Mouse (Mus musculus) left cerebral cortex, postnatal 4 days (tissue): ENCODE measurements around the gene Golga2. TPM values are rescaled to one million over a fixed set of nuclear protein-coding genes. Genes with fewer than 3 reads are reported as not detected.

Experiments
- DNase-seq: peaks from one replicate; pipeline ENCODE4 v3.0.0-alpha.2; 2022
- intact Hi-C: fragments of 180-260 bp; cut with DNase I; formaldehyde crosslinking; loops from one replicate; pipeline ENCODE4 v1.15.1; 2025
- total RNA-seq, 2 experiments: library from RNA; stranded (reverse); gene quantifications; 2 replicates each; pipeline ENCODE4 v1.2.3; 2021

Golga2 gene
- total RNA-seq, 2 experiments from 2014 or later = 75.6 to 81.7 TPM

- no peak for DNase-seq
- intact Hi-C loops = no loop called here
These were observed 28.6 kb downstream of the Golga2 start for GRCm38 (mm10) chr2:32315751-32316150.

- intact Hi-C loops = no loop called here
- DNase-seq = no peak
These were observed 29.9 kb downstream of the Golga2 start for GRCm38 (mm10) chr2:32316887-32317656.

DNA sequence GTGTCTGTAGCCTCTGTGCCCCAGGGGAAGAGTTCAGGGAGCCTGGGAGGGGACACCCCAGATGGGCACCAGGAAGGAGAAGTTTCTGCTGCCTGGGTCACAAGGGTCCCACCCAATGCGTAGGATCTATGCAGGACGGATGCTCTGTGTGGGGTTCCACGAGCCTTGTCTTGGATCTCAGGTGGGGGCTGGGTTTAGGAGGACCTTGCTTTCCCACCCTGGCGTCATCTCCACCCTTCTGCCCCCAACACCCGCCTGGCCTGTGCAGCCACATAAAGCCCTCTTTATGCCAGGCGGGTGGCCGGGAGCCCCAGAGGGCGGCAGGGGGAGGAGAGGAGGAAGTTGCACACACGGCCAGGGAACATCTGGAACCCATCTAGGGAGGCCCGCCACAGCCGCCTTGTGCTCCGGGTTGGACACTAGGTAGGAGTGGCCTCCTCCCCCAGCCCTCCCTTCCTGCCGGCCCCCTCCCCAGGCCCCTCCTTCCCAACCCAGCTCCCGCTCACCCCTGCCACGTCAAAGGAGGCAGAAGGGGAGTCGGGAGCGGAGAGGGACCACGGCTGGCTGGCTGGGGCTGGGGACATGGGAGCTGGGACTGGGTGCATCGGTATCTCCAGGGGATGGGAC lies 30.7 kb downstream of the Golga2 start:
- intact Hi-C loops = no loop called here
- DNase-seq = peak; percentile 32

GRCm38 (mm10) chr2:32318709-32319585 lies 31.8 kb downstream of the Golga2 start:
- intact Hi-C loops = no loop called here

GRCm38 (mm10) chr2:32319586-32320580 lies 32.7 kb downstream of the Golga2 start:
- no peak for DNase-seq
- intact Hi-C loops = no loop called here

More at GRCm38 (mm10) chr2:32318709-32319585, 31.8 kb downstream of the Golga2 start:
- no peak for DNase-seq

DNA sequence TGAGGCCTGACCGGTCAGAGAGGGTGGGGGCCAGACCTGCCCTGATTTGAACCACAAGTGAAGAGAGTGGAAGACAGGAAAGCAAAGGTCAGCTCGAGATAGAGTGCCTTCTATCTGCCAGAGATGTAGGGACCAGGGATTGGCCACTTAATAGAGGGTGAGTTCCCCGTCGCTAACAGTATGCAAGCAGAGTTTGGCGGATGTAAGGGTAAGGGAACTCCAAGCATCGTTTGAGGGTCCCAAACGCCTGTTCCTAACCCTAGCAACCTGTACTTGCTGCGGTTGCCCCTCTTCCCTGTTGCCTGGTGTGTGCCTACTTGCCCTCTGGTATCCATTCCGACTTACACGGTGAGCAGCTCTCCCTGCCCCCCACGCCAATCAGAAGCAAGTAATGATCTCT lies 33.5 kb downstream of the Golga2 start:
- intact Hi-C loops = no loop called here
- no peak for DNase-seq

- intact Hi-C loops = no loop called here
- no peak for DNase-seq
These were observed 34.6 kb downstream of the Golga2 start for GRCm38 (mm10) chr2:32321591-32322298.

- intact Hi-C loops = no loop called here
These were observed 35.9 kb downstream of the Golga2 start for GRCm38 (mm10) chr2:32322754-32323741.

DNA sequence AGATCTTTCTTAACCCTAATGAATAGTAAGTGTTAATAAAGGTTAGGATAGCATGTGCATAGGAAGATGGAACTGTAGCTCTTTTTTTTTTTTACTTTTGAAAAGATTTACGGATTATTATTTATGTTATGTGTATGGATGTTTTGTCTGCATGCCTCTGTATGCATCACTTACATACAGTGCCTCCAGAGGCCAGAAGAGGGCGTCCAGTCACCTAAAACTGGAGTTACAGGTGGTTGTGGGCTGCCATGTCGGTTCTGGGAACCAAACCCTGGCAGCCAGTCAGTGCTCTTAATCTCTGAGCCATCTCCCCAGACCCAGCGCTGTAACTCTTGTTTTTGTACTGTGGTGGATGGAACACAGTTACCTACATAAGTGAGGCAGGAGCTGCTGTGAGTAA lies 37.1 kb downstream of the Golga2 start:
- no peak for DNase-seq
- intact Hi-C loops = no loop called here

More at GRCm38 (mm10) chr2:32322754-32323741, 35.9 kb downstream of the Golga2 start:
- no peak for DNase-seq

GRCm38 (mm10) chr2:32325342-32325741 lies 38.2 kb downstream of the Golga2 start:
- intact Hi-C loops = no loop called here
- no peak for DNase-seq

DNA sequence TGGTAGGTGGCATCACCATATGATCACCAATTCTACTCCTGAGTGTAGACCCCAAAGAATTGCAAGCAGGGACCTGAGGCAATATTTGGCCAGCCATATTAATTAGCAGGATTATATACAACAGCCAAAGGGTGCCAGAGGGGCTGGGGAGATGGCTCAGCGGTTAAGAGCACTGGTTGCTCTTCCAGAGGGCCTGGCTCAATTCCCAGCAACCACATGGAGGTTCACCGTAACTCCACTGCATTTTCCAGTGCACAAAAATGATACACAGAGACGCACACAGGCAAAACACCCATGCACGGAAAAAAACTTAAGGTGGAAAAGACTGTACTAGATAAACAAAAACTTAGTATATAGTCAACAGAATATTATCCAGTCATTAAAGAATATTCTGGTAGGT lies 40.0 kb downstream of the Golga2 start:
- DNase-seq = no peak
- intact Hi-C loops = no loop called here

DNA sequence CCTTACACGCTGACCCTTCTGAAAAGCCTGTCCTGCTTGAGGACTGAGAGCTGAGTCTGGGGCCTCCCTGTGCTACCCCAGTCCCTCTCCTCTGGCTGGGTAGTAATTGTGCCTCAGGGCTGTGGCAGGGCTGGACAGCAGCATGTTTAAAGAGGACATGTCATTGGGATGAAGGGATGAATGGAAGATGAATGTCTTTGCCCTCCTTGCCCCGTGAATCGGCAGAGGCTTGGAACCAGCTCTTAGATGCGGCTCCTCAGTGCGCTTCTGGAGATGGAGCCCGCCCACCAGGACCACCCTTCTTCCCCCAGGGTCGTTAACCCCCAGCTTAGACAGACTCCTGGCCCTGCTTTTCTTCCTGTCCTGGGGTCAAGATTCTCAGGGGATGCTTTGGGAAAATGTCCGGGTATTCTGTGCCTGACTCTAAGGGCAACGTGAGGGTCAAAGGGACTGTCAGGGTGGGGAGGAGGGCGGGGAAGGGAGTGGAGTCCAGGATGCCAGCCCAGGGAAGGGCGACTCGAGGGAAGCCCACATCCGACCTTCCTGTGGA lies 41.8 kb downstream of the Golga2 start:
- DNase-seq = no peak
- intact Hi-C loops = no loop called here

GRCm38 (mm10) chr2:32329531-32329930 lies 42.3 kb downstream of the Golga2 start:
- intact Hi-C loops = no loop called here
- DNase-seq = no peak

DNA sequence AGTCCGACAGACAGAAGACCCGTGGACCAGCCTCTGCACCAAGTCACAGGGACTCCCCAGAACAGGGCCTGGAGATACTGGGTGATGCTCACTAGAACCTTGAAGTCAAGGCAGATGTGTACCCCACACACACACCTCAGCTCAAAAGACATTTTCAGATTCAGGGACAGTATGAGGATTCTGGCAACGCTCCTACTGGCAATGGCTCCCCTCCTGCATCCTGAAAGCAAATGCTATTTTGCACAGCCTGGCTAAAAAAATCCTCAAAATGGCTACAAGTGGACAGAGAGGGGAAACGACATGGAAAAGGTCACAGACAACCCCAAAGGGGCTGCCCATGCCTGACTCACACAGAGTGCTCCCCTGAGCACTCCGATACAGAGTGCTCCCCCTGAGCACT lies 45.0 kb downstream of the Golga2 start:
- intact Hi-C loops = no loop called here
- no peak for DNase-seq

- no peak for DNase-seq
- intact Hi-C loops = no loop called here
These were observed 48.7 kb downstream of the Golga2 start for GRCm38 (mm10) chr2:32335888-32336287.

GRCm38 (mm10) chr2:32339912-32340642 lies 52.9 kb downstream of the Golga2 start:
- no peak for DNase-seq
- intact Hi-C loops = no loop called here
